Mouse (Mus musculus) liver, postnatal 0 days (tissue): ENCODE data around the gene Cmklr1. TPM values are rescaled to one million over a fixed set of nuclear protein-coding genes. Genes with fewer than 3 reads are reported as not detected.

Experiments
- ATAC-seq: fragments of 200-750 bp; cut with Nextera tagmentation; 2 replicates; pipeline ENCODE4 v1.8.0; 2017; ENCODE audit warnings: mild to moderate bottlenecking, moderate library complexity
- DNase-seq: peaks from one replicate; pipeline ENCODE4 v3.0.0-alpha.2; 2016
- H3K27ac ChIP-seq: fragments of 300-500 bp; sonication (generic); 2 replicates; pipeline ENCODE4 v1.5.1; 2014; ENCODE audit warnings: antibody characterized with exemption, moderate library complexity, mild to moderate bottlenecking, low read depth
- H3K27me3 ChIP-seq: fragments of 300-500 bp; sonication (generic); 2 replicates; pipeline ENCODE4 v1.6.1; 2014; ENCODE audit warnings: low read length, control low read depth, mixed read lengths; ENCODE audit not compliant: insufficient read depth
- H3K36me3 ChIP-seq: fragments of 300-500 bp; sonication (generic); replicated peaks from 2 replicates; pipeline ENCODE4 v1.6.1; 2014; ENCODE audit warnings: mild to moderate bottlenecking, control low read depth, low read length, moderate library complexity, mixed read lengths; ENCODE audit not compliant: insufficient read depth
- H3K4me1 ChIP-seq: fragments of 300-500 bp; sonication (generic); 2 replicates; pipeline ENCODE4 v1.6.1; 2014; ENCODE audit warnings: antibody characterized with exemption, mild to moderate bottlenecking, control low read depth; ENCODE audit not compliant: insufficient read depth
- H3K4me2 ChIP-seq: fragments of 300-500 bp; sonication (generic); 2 replicates; pipeline ENCODE4 v1.6.1; 2014; ENCODE audit warnings: low read depth, mild to moderate bottlenecking, low read length, moderate library complexity, mixed read lengths
- H3K4me3 ChIP-seq: fragments of 300-500 bp; sonication (generic); 2 replicates; pipeline ENCODE4 v1.5.1; 2014; ENCODE audit warnings: low read depth, low read length
- H3K9ac ChIP-seq: fragments of 300-500 bp; sonication (generic); replicated peaks from 2 replicates; pipeline ENCODE4 v1.6.1; 2014; ENCODE audit warnings: mild to moderate bottlenecking, moderate library complexity
- H3K9me3 ChIP-seq: fragments of 300-500 bp; sonication (generic); 2 replicates; pipeline ENCODE4 v1.6.1; 2016; ENCODE audit warnings: mild to moderate bottlenecking, control low read depth, low read length, mixed read lengths
- CTCF ChIP-seq: sonication (generic); IDR thresholded peaks from 2 replicates; pipeline ENCODE4 v1.5.1; 2016; ENCODE audit warnings: antibody characterized with exemption, low read depth
- EP300 ChIP-seq: IDR thresholded peaks from 2 replicates; pipeline ENCODE4 v1.6.1; 2016; ENCODE audit warnings: antibody characterized with exemption, low read depth, mild to moderate bottlenecking
- WGBS: fragments of 180-500 bp; shearing (Covaris S2); extraction: QIAGEN DNeasy Blood & Tissue Kit; methylation state at CpG from one replicate; pipeline ENCODE4 v1.1.7; 2014; ENCODE audit not compliant: insufficient replicate concordance; 5-methylcytosine and 5-hydroxymethylcytosine counted together
- polyA plus RNA-seq: library from polyadenylated mRNA; unstranded; fragments of >200 nt; fragmentation: Nextera tagmentation; extraction: Ambion mirVana; gene quantifications from 2 replicates; pipeline ENCODE4 v1.2.1, GENCODE M21; 2015

Gene Cmklr1
- polyA plus RNA-seq, 1 experiment from 2014 or later = 3.5 TPM

- H3K4me1 ChIP-seq = no peaks in the 10 kb centered on the region
- no peak for TF ChIP-seq CTCF
- TF ChIP-seq EP300 = no peak
- no peak overlapping the region for H3K4me2 ChIP-seq
- H3K4me3 ChIP-seq = no peak overlapping the region
- no peak overlapping the region for H3K9ac ChIP-seq
- WGBS = 67% methylated on average over 12 of the region's 12 CpGs
- H3K27ac ChIP-seq = no peak overlapping the region
- no peaks in the 10 kb centered on the region for H3K27me3 ChIP-seq
- no peaks in the 10 kb centered on the region for H3K36me3 ChIP-seq
- no peak for DNase-seq
- H3K9me3 ChIP-seq = no peaks in the 10 kb centered on the region
- no peak for ATAC-seq
Measured at GRCm38 (mm10) chr5:113664629-113665195, 14.5 kb upstream of the Cmklr1 start.

GRCm38 (mm10) chr5:113664127-113664526 lies 13.9 kb upstream of the Cmklr1 start:
- H3K4me2 ChIP-seq = no peak overlapping the region
- no peak overlapping the region for H3K27ac ChIP-seq
- H3K27me3 ChIP-seq = no peaks in the 10 kb centered on the region
- no peaks in the 10 kb centered on the region for H3K36me3 ChIP-seq
- no peak overlapping the region for H3K4me3 ChIP-seq
- DNase-seq = no peak
- no peak for TF ChIP-seq CTCF
- TF ChIP-seq EP300 = no peak
- no peaks in the 10 kb centered on the region for H3K4me1 ChIP-seq
- no peak for ATAC-seq
- no peak overlapping the region for H3K9ac ChIP-seq
- 37% methylated on average over 6 of the region's 6 CpGs for WGBS
- H3K9me3 ChIP-seq = no peaks in the 10 kb centered on the region

GRCm38 (mm10) chr5:113660872-113661271 lies 10.6 kb upstream of the Cmklr1 start:
- ATAC-seq (no peak), DNase-seq (no peak)
- Histone ChIP-seq H3K4me2 (no peak overlapping the region), H3K27ac (no peak overlapping the region), H3K36me3 (no peaks in the 10 kb centered on the region), H3K27me3 (no peaks in the 10 kb centered on the region), H3K9ac (no peak overlapping the region), H3K9me3 (no peaks in the 10 kb centered on the region), H3K4me1 (no peaks in the 10 kb centered on the region), H3K4me3 (no peak overlapping the region)
- TF ChIP-seq EP300 = no peak
- no peak for TF ChIP-seq CTCF
- 77% methylated on average over 10 of the region's 10 CpGs for WGBS

GRCm38 (mm10) chr5:113654821-113655220 lies 4.6 kb upstream of the Cmklr1 start:
- Histone ChIP-seq H3K4me2 (no peak overlapping the region), H3K4me1 (no peaks in the 10 kb centered on the region), H3K27ac (no peak overlapping the region), H3K4me3 (no peak overlapping the region), H3K27me3 (no peaks in the 10 kb centered on the region), H3K9me3 (no peaks in the 10 kb centered on the region), H3K9ac (no peak overlapping the region), H3K36me3 (no peaks in the 10 kb centered on the region)
- TF ChIP-seq CTCF (no peak), EP300 (no peak)
- 76% methylated on average over 12 of the region's 12 CpGs for WGBS
- no peak for ATAC-seq
- DNase-seq = no peak

GRCm38 (mm10) chr5:113654206-113654605 lies 4.0 kb upstream of the Cmklr1 start:
- WGBS = 60% methylated on average over 11 of the region's 11 CpGs
- H3K27me3 ChIP-seq = no peaks in the 10 kb centered on the region
- H3K4me2 ChIP-seq = no peak overlapping the region
- no peaks in the 10 kb centered on the region for H3K4me1 ChIP-seq
- ATAC-seq = no peak
- H3K9ac ChIP-seq = no peak overlapping the region
- DNase-seq = no peak
- H3K4me3 ChIP-seq = no peak overlapping the region
- TF ChIP-seq CTCF (no peak), EP300 (no peak)
- H3K27ac ChIP-seq = no peak overlapping the region
- H3K36me3 ChIP-seq = no peaks in the 10 kb centered on the region
- H3K9me3 ChIP-seq = no peaks in the 10 kb centered on the region

- Histone ChIP-seq H3K4me1 (no peaks in the 10 kb centered on the region), H3K36me3 (no peaks in the 10 kb centered on the region), H3K27me3 (no peaks in the 10 kb centered on the region), H3K27ac (no peak overlapping the region), H3K4me3 (no peak overlapping the region), H3K4me2 (no peak overlapping the region), H3K9me3 (no peaks in the 10 kb centered on the region), H3K9ac (no peak overlapping the region)
- ATAC-seq (no peak), DNase-seq (no peak)
- TF ChIP-seq CTCF (no peak), EP300 (no peak)
- WGBS = 9% methylated on average over 5 of the region's 5 CpGs
Measured at GRCm38 (mm10) chr5:113652215-113652614, 2.0 kb upstream of the Cmklr1 start.
